14 mouse cellular contexts compared by ENCODE assay signal in genomic region chr5:130771061-130771741, GRCm38 (mm10).
"Had no signal": no experiment of that assay in that cellular context is flagged by ENCODE, and none has a peak within 500 bp of the region (broad histone marks: within the 10 kb centered on the region; RNA-seq: fewer than 3 reads in every experiment).

No protein-coding gene starts in this region.

- H3K4me3 ChIP-seq: layer of hippocampus, adult 2 months; limb, embryonic 13.5 days; midbrain, embryonic 10.5 days; myocyte; neural tube, embryonic 15.5 days had no signal

- DNase-seq: kidney, adult 9 months; kidney, postnatal 36 days; left cerebral cortex, postnatal 4 days; lung, adult 18-20 months; midbrain, embryonic 14.5 days; right cerebral cortex, postnatal 4 days; spleen, adult 18-20 months; thymus, adult 18-20 months; thymus, postnatal 25 days had no signal

- H3K9me3 ChIP-seq: limb, embryonic 13.5 days; neural tube, embryonic 15.5 days had no signal

- H3K27me3 ChIP-seq: limb, embryonic 13.5 days; neural tube, embryonic 15.5 days had no signal

- H3K36me3 ChIP-seq: limb, embryonic 13.5 days; midbrain, embryonic 10.5 days; neural tube, embryonic 15.5 days had no signal

- H3K4me1 ChIP-seq: limb, embryonic 13.5 days; midbrain, embryonic 10.5 days; neural tube, embryonic 15.5 days had no signal
